Mouse (Mus musculus) heart, adult 2 months (tissue): ENCODE data around the gene Agbl4.

ENCODE experiments used
- CTCF ChIP-seq: fragments of 200-600 bp; IDR thresholded peaks from 2 replicates; pipeline ENCODE4 v1.8.1; 2022; ENCODE audit warnings: antibody characterized with exemption, mild to moderate bottlenecking, moderate library complexity
- EP300 ChIP-seq: fragments of 200-500 bp; IDR thresholded peaks from 2 replicates; pipeline ENCODE4 v1.6.1; 2011; ENCODE audit warnings: low read depth, low read length, control low read depth; ENCODE audit not compliant: insufficient read depth
- POLR2A ChIP-seq: fragments of 200-500 bp; IDR thresholded peaks from 2 replicates; pipeline ENCODE4 v1.6.1; 2011; ENCODE audit warnings: mild to moderate bottlenecking, low read depth, low read length, control low read depth; ENCODE audit not compliant: insufficient read depth

DNA sequence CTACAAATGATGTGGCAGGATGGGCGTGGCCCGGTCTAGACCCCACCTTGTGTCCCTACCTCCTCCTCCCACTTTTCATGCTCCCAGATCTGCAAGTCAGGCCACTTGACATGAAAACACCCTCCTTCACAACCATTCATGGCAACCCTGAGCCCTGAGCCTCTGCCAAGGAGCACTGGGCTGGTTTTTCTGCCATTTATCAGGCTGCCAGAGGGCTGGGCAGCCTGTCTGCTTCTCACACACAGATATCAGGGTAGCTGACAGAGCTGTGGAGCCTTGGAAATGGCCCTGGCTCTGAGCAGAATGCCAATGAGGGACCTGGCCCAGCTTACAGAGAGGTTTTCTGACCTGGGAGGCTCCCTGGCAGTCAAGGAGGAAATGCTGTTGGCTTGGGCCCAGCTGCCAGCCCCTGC, 1199.8 kb downstream of the Agbl4 start:
- TF ChIP-seq CTCF = no peak
- TF ChIP-seq EP300 = no peak
- no peak for TF ChIP-seq POLR2A
